Mouse (Mus musculus): ENCODE measurements at regions not wholly inside any gene's neighbourhood (a gene's known extent, or its start where the extent isn't known, plus 50 kb on each side); places are given as distances from the start of the nearest gene placed in this dataset.
A peak's percentile ranks its signal among the peaks of the same experiment; 100 is the strongest.

GRCm38 (mm10) chr11:19760861-19761693, 163.1 kb upstream of the Spred2 start:
- Histone ChIP-seq H3K4me3 (ENCODE audit: low read length) (peak overlapping the region; percentile 43), H3K36me3 (ENCODE audit: control insufficient read depth, insufficient read depth) (no peaks in the 10 kb centered on the region), H3K27me3 (ENCODE audit: control insufficient read depth, insufficient read depth, low read length) (no peaks in the 10 kb centered on the region), H3K9ac (ENCODE audit: low read length) (no peak overlapping the region), H3K27ac (ENCODE audit: low read length) (no peak overlapping the region), H3K4me1 (ENCODE audit: control insufficient read depth, insufficient read depth, low read length) (no peaks in the 10 kb centered on the region), H3K9me3 (replicated peaks; ENCODE audit: control insufficient read depth, low read length) (no peaks in the 10 kb centered on the region), H3K4me2 (ENCODE audit: low read depth, low read length) (peak overlapping the region; percentile 62)
- 16% methylated on average over 16 of the region's 16 CpGs for WGBS
- ATAC-seq (replicated peaks; ENCODE audit: extremely low read depth, insufficient read depth, low FRiP score), result no peak

GRCm38 (mm10) chr11:19761694-19761976, 162.5 kb upstream of the Spred2 start:
- Histone ChIP-seq H3K27ac (ENCODE audit: low read length) (no peak overlapping the region), H3K4me2 (ENCODE audit: low read depth, low read length) (no peak overlapping the region), H3K36me3 (ENCODE audit: control insufficient read depth, insufficient read depth) (no peaks in the 10 kb centered on the region), H3K27me3 (ENCODE audit: control insufficient read depth, insufficient read depth, low read length) (no peaks in the 10 kb centered on the region), H3K9ac (ENCODE audit: low read length) (no peak overlapping the region), H3K4me3 (ENCODE audit: low read length) (no peak overlapping the region), H3K4me1 (ENCODE audit: control insufficient read depth, insufficient read depth, low read length) (no peaks in the 10 kb centered on the region), H3K9me3 (replicated peaks; ENCODE audit: control insufficient read depth, low read length) (no peaks in the 10 kb centered on the region)
- WGBS, result 48% methylated on average over 4 of the region's 4 CpGs
- no peak for ATAC-seq (replicated peaks; ENCODE audit: extremely low read depth, insufficient read depth, low FRiP score)

GRCm38 (mm10) chr11:19767316-19767715, 156.9 kb upstream of the Spred2 start:
- no peak for ATAC-seq (replicated peaks; ENCODE audit: extremely low read depth, insufficient read depth, low FRiP score)
- no peaks in the 10 kb centered on the region for H3K4me1 ChIP-seq (ENCODE audit: control insufficient read depth, insufficient read depth, low read length)
- WGBS, result 76% methylated on average over 5 of the region's 5 CpGs
- H3K9me3 ChIP-seq (replicated peaks; ENCODE audit: control insufficient read depth, low read length), result no peaks in the 10 kb centered on the region
- no peaks in the 10 kb centered on the region for H3K36me3 ChIP-seq (ENCODE audit: control insufficient read depth, insufficient read depth)
- H3K4me3 ChIP-seq (ENCODE audit: low read length), result no peak overlapping the region
- H3K4me2 ChIP-seq (ENCODE audit: low read depth, low read length), result no peak overlapping the region
- H3K27me3 ChIP-seq (ENCODE audit: control insufficient read depth, insufficient read depth, low read length), result no peaks in the 10 kb centered on the region
- H3K27ac ChIP-seq (ENCODE audit: low read length), result no peak overlapping the region
- no peak overlapping the region for H3K9ac ChIP-seq (ENCODE audit: low read length)

- no peak overlapping the region for H3K4me2 ChIP-seq (ENCODE audit: low read depth, low read length)
- ATAC-seq (replicated peaks; ENCODE audit: extremely low read depth, insufficient read depth, low FRiP score), result no peak
Observed at GRCm38 (mm10) chr11:19767871-19768270, 156.3 kb upstream of the Spred2 start.

GRCm38 (mm10) chr11:19768962-19769361, 155.2 kb upstream of the Spred2 start:
- no peak overlapping the region for H3K9ac ChIP-seq (ENCODE audit: low read length)
- no peak overlapping the region for H3K27ac ChIP-seq (ENCODE audit: low read length)
- no peak for ATAC-seq (replicated peaks; ENCODE audit: extremely low read depth, insufficient read depth, low FRiP score)
- H3K4me1 ChIP-seq (ENCODE audit: control insufficient read depth, insufficient read depth, low read length), result no peaks in the 10 kb centered on the region
- no peak overlapping the region for H3K4me3 ChIP-seq (ENCODE audit: low read length)
- H3K27me3 ChIP-seq (ENCODE audit: control insufficient read depth, insufficient read depth, low read length), result no peaks in the 10 kb centered on the region
- 92% methylated on average over 1 of the region's 1 CpGs for WGBS
- no peaks in the 10 kb centered on the region for H3K9me3 ChIP-seq (replicated peaks; ENCODE audit: control insufficient read depth, low read length)
- no peaks in the 10 kb centered on the region for H3K36me3 ChIP-seq (ENCODE audit: control insufficient read depth, insufficient read depth)
- H3K4me2 ChIP-seq (ENCODE audit: low read depth, low read length), result no peak overlapping the region

More at GRCm38 (mm10) chr11:19767871-19768270, 156.3 kb upstream of the Spred2 start:
- 86% methylated on average over 9 of the region's 9 CpGs for WGBS
- H3K36me3 ChIP-seq (ENCODE audit: control insufficient read depth, insufficient read depth), result no peaks in the 10 kb centered on the region
- no peaks in the 10 kb centered on the region for H3K4me1 ChIP-seq (ENCODE audit: control insufficient read depth, insufficient read depth, low read length)
- no peak overlapping the region for H3K4me3 ChIP-seq (ENCODE audit: low read length)
- no peak overlapping the region for H3K9ac ChIP-seq (ENCODE audit: low read length)
- no peak overlapping the region for H3K27ac ChIP-seq (ENCODE audit: low read length)
- H3K9me3 ChIP-seq (replicated peaks; ENCODE audit: control insufficient read depth, low read length), result no peaks in the 10 kb centered on the region
- no peaks in the 10 kb centered on the region for H3K27me3 ChIP-seq (ENCODE audit: control insufficient read depth, insufficient read depth, low read length)

GRCm38 (mm10) chr11:19774010-19774409, 150.2 kb upstream of the Spred2 start:
- ATAC-seq (replicated peaks; ENCODE audit: extremely low read depth, insufficient read depth, low FRiP score), result no peak
- Histone ChIP-seq H3K27ac (ENCODE audit: low read length) (no peak overlapping the region), H3K4me2 (ENCODE audit: low read depth, low read length) (no peak overlapping the region), H3K4me3 (ENCODE audit: low read length) (no peak overlapping the region), H3K4me1 (ENCODE audit: control insufficient read depth, insufficient read depth, low read length) (no peaks in the 10 kb centered on the region), H3K9ac (ENCODE audit: low read length) (no peak overlapping the region), H3K27me3 (ENCODE audit: control insufficient read depth, insufficient read depth, low read length) (no peaks in the 10 kb centered on the region), H3K9me3 (replicated peaks; ENCODE audit: control insufficient read depth, low read length) (no peaks in the 10 kb centered on the region), H3K36me3 (ENCODE audit: control insufficient read depth, insufficient read depth) (no peaks in the 10 kb centered on the region)
- WGBS, result 59% methylated on average over 9 of the region's 9 CpGs

GRCm38 (mm10) chr11:19775741-19776140, 148.4 kb upstream of the Spred2 start:
- no peaks in the 10 kb centered on the region for H3K36me3 ChIP-seq (ENCODE audit: control insufficient read depth, insufficient read depth)
- H3K4me3 ChIP-seq (ENCODE audit: low read length), result no peak overlapping the region
- no peak overlapping the region for H3K27ac ChIP-seq (ENCODE audit: low read length)
- H3K9ac ChIP-seq (ENCODE audit: low read length), result no peak overlapping the region
- no peaks in the 10 kb centered on the region for H3K4me1 ChIP-seq (ENCODE audit: control insufficient read depth, insufficient read depth, low read length)
- no peak overlapping the region for H3K4me2 ChIP-seq (ENCODE audit: low read depth, low read length)
- ATAC-seq (replicated peaks; ENCODE audit: extremely low read depth, insufficient read depth, low FRiP score), result no peak
- H3K9me3 ChIP-seq (replicated peaks; ENCODE audit: control insufficient read depth, low read length), result no peaks in the 10 kb centered on the region
- 87% methylated on average over 4 of the region's 4 CpGs for WGBS
- H3K27me3 ChIP-seq (ENCODE audit: control insufficient read depth, insufficient read depth, low read length), result no peaks in the 10 kb centered on the region

- Histone ChIP-seq H3K27ac (ENCODE audit: low read length) (no peak overlapping the region), H3K27me3 (ENCODE audit: control insufficient read depth, insufficient read depth, low read length) (no peaks in the 10 kb centered on the region)
- WGBS, result 78% methylated on average over 9 of the region's 9 CpGs
Observed at GRCm38 (mm10) chr11:19776473-19777200, 147.5 kb upstream of the Spred2 start.

GRCm38 (mm10) chr11:19778191-19778590, 146.0 kb upstream of the Spred2 start:
- H3K9ac ChIP-seq (ENCODE audit: low read length), result no peak overlapping the region
- no peaks in the 10 kb centered on the region for H3K9me3 ChIP-seq (replicated peaks; ENCODE audit: control insufficient read depth, low read length)
- H3K4me2 ChIP-seq (ENCODE audit: low read depth, low read length), result no peak overlapping the region
- ATAC-seq (replicated peaks; ENCODE audit: extremely low read depth, insufficient read depth, low FRiP score), result no peak
- no peaks in the 10 kb centered on the region for H3K36me3 ChIP-seq (ENCODE audit: control insufficient read depth, insufficient read depth)
- no peak overlapping the region for H3K27ac ChIP-seq (ENCODE audit: low read length)
- 87% methylated on average over 2 of the region's 2 CpGs for WGBS
- H3K4me3 ChIP-seq (ENCODE audit: low read length), result no peak overlapping the region
- H3K4me1 ChIP-seq (ENCODE audit: control insufficient read depth, insufficient read depth, low read length), result no peaks in the 10 kb centered on the region
- no peaks in the 10 kb centered on the region for H3K27me3 ChIP-seq (ENCODE audit: control insufficient read depth, insufficient read depth, low read length)

More at GRCm38 (mm10) chr11:19776473-19777200, 147.5 kb upstream of the Spred2 start:
- H3K4me2 ChIP-seq (ENCODE audit: low read depth, low read length), result no peak overlapping the region
- H3K4me1 ChIP-seq (ENCODE audit: control insufficient read depth, insufficient read depth, low read length), result no peaks in the 10 kb centered on the region
- H3K4me3 ChIP-seq (ENCODE audit: low read length), result no peak overlapping the region
- no peak for ATAC-seq (replicated peaks; ENCODE audit: extremely low read depth, insufficient read depth, low FRiP score)
- H3K36me3 ChIP-seq (ENCODE audit: control insufficient read depth, insufficient read depth), result no peaks in the 10 kb centered on the region
- no peaks in the 10 kb centered on the region for H3K9me3 ChIP-seq (replicated peaks; ENCODE audit: control insufficient read depth, low read length)
- no peak overlapping the region for H3K9ac ChIP-seq (ENCODE audit: low read length)
